Mouse (Mus musculus): ENCODE results near the gene Raly.

DNA sequence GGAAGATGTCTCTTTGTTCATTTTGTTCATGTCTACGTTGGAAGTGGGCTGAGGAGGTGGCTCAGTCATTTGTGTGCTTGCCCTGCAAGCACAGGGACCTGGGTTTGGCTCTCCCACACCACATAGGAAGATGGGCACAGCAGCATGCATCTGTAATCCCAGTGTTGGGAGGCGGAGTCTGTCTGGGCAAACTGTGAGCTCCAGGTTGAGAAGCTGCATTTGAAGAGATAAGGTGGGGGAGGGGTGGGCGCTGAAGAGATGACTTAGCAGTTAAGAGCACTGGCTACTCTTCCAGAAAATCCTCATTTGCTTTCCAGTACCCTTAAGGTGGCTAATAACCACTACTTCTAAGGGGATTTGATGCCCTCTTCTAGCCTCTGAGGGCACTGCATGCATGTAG is 4.7 kb upstream of the Raly start:
- TF ChIP-seq CTCF (IDR thresholded peaks at IDR 0.05; ENCODE audit: extremely low read depth, insufficient read length, insufficient replicate concordance, low read depth, low read length) (no peak), POLR2A (IDR thresholded peaks at IDR 0.05; ENCODE audit: low read depth, low read length) (no peak)
